Mouse (Mus musculus): Measurements from ENCODE around the gene Srsf9. TPM values are rescaled to one million over a fixed set of nuclear protein-coding genes. Genes with fewer than 3 reads are reported as not detected.

Srsf9 gene
- total RNA-seq (2014; rRNA removed; ENCODE audit: low replicate concordance) (21.3 and 41.1 TPM in 2 replicates), polyA plus RNA-seq (2015; fragmentation: Nextera tagmentation; extraction: Ambion mirVana) (62.9 and 67.5 TPM in 2 replicates)

- WGBS = under 1% methylated on average over 89 of the region's 97 CpGs
- ATAC-seq (ENCODE audit: insufficient read depth, low read depth) = peak; percentile 95
Observed at GRCm38 (mm10) chr5:115326875-115327609, at the start of gene Srsf9. Gene Srsf9, plus strand, starts transcription at chr5:115327177.

GRCm38 (mm10) chr5:115278053-115278452 lies 48.9 kb upstream of the Srsf9 start:
- Histone ChIP-seq H3K27me3 (ENCODE audit: control insufficient read depth, insufficient read depth, low read length) (no peaks in the 10 kb centered on the region), H3K4me2 (ENCODE audit: low read depth, low read length) (no peak overlapping the region), H3K4me3 (ENCODE audit: low read depth, low read length) (no peak overlapping the region), H3K9ac (replicated peaks; ENCODE audit: low read depth, low read length) (no peak overlapping the region), H3K9me3 (replicated peaks; ENCODE audit: control insufficient read depth, low read length) (no peaks in the 10 kb centered on the region), H3K36me3 (replicated peaks; ENCODE audit: control insufficient read depth, insufficient read depth, low read length) (no peaks in the 10 kb centered on the region), H3K27ac (ENCODE audit: low read depth) (no peak overlapping the region), H3K4me1 (ENCODE audit: control insufficient read depth, insufficient read depth) (peaks cover 8% of the 10 kb centered on the region; the same call in 1 of the 2 replicates)
- DNase-seq (ENCODE audit: low spot score) (no peak), ATAC-seq (ENCODE audit: insufficient read depth, low read depth) (no peak)
- 50% methylated on average over 1 of the region's 1 CpGs for WGBS
- TF ChIP-seq EP300 (IDR thresholded peaks at IDR 0.05; ENCODE audit: low read depth) (no peak), CTCF (IDR thresholded peaks at IDR 0.05; ENCODE audit: low read depth) (no peak)

More at GRCm38 (mm10) chr5:115326875-115327609, at the start of gene Srsf9:
- peak; percentile 90 for DNase-seq (ENCODE audit: low spot score)
- H3K36me3 ChIP-seq (replicated peaks; ENCODE audit: control insufficient read depth, insufficient read depth, low read length) = peaks cover 20% of the 10 kb centered on the region
- TF ChIP-seq EP300 (IDR thresholded peaks at IDR 0.05; ENCODE audit: low read depth) (no peak), CTCF (IDR thresholded peaks at IDR 0.05; ENCODE audit: low read depth) (no peak)
- H3K27ac ChIP-seq (ENCODE audit: low read depth) = peak within 1 kb of the TSS; percentile 84
- peak within 1 kb of the TSS; percentile 87 for H3K4me3 ChIP-seq (ENCODE audit: low read depth, low read length)
- H3K9ac ChIP-seq (replicated peaks; ENCODE audit: low read depth, low read length) = peak within 1 kb of the TSS; percentile 91
- peaks cover 29% of the 10 kb centered on the region for H3K4me1 ChIP-seq (ENCODE audit: control insufficient read depth, insufficient read depth)
- H3K9me3 ChIP-seq (replicated peaks; ENCODE audit: control insufficient read depth, low read length) = no peaks in the 10 kb centered on the region
- H3K4me2 ChIP-seq (ENCODE audit: low read depth, low read length) = peak within 1 kb of the TSS; percentile 97
- H3K27me3 ChIP-seq (ENCODE audit: control insufficient read depth, insufficient read depth, low read length) = no peaks in the 10 kb centered on the region

- H3K9ac ChIP-seq (replicated peaks; ENCODE audit: low read depth, low read length) = no peak overlapping the region
- H3K9me3 ChIP-seq (replicated peaks; ENCODE audit: control insufficient read depth, low read length) = no peaks in the 10 kb centered on the region
- H3K27ac ChIP-seq (ENCODE audit: low read depth) = no peak overlapping the region
- DNase-seq (ENCODE audit: low spot score) = no peak
- peaks cover 5% of the 10 kb centered on the region; the same call in 1 of the 2 replicates for H3K4me1 ChIP-seq (ENCODE audit: control insufficient read depth, insufficient read depth)
- WGBS = 50% methylated on average over 2 of the region's 2 CpGs
- H3K4me3 ChIP-seq (ENCODE audit: low read depth, low read length) = no peak overlapping the region
- TF ChIP-seq EP300 (IDR thresholded peaks at IDR 0.05; ENCODE audit: low read depth) (no peak), CTCF (IDR thresholded peaks at IDR 0.05; ENCODE audit: low read depth) (no peak)
- no peaks in the 10 kb centered on the region for H3K27me3 ChIP-seq (ENCODE audit: control insufficient read depth, insufficient read depth, low read length)
- H3K36me3 ChIP-seq (replicated peaks; ENCODE audit: control insufficient read depth, insufficient read depth, low read length) = peaks cover 7% of the 10 kb centered on the region
- no peak overlapping the region for H3K4me2 ChIP-seq (ENCODE audit: low read depth, low read length)
- no peak for ATAC-seq (ENCODE audit: insufficient read depth, low read depth)
Observed at GRCm38 (mm10) chr5:115278785-115279184, 48.2 kb upstream of the Srsf9 start.

GRCm38 (mm10) chr5:115279226-115280049 lies 47.5 kb upstream of the Srsf9 start, which contains the start of gene Coq5:
Gene Coq5, plus strand, starts transcription at chr5:115279666.
- peak within 1 kb of the TSS; percentile 95 for H3K4me2 ChIP-seq (ENCODE audit: low read depth, low read length)
- peaks cover 5% of the 10 kb centered on the region; the same call in 1 of the 2 replicates for H3K4me1 ChIP-seq (ENCODE audit: control insufficient read depth, insufficient read depth)
- peaks cover 14% of the 10 kb centered on the region for H3K36me3 ChIP-seq (replicated peaks; ENCODE audit: control insufficient read depth, insufficient read depth, low read length)
- H3K9me3 ChIP-seq (replicated peaks; ENCODE audit: control insufficient read depth, low read length) = no peaks in the 10 kb centered on the region
- H3K27ac ChIP-seq (ENCODE audit: low read depth) = peak within 1 kb of the TSS; percentile 76
- no peak for TF ChIP-seq CTCF (IDR thresholded peaks at IDR 0.05; ENCODE audit: low read depth)
- no peak for TF ChIP-seq EP300 (IDR thresholded peaks at IDR 0.05; ENCODE audit: low read depth)
- 4% methylated on average over 43 of the region's 45 CpGs for WGBS
- peak; percentile 87 for ATAC-seq (ENCODE audit: insufficient read depth, low read depth)
- peak; percentile 74 for DNase-seq (ENCODE audit: low spot score)
- peak within 1 kb of the TSS; percentile 86 for H3K4me3 ChIP-seq (ENCODE audit: low read depth, low read length)
- no peaks in the 10 kb centered on the region for H3K27me3 ChIP-seq (ENCODE audit: control insufficient read depth, insufficient read depth, low read length)
- H3K9ac ChIP-seq (replicated peaks; ENCODE audit: low read depth, low read length) = peak within 1 kb of the TSS; percentile 88

GRCm38 (mm10) chr5:115280050-115280687 lies 46.8 kb upstream of the Srsf9 start:
- peak overlapping the region; percentile 86 for H3K4me3 ChIP-seq (ENCODE audit: low read depth, low read length)
- TF ChIP-seq CTCF (IDR thresholded peaks at IDR 0.05; ENCODE audit: low read depth) (no peak), EP300 (IDR thresholded peaks at IDR 0.05; ENCODE audit: low read depth) (no peak)
- H3K27me3 ChIP-seq (ENCODE audit: control insufficient read depth, insufficient read depth, low read length) = no peaks in the 10 kb centered on the region
- H3K9me3 ChIP-seq (replicated peaks; ENCODE audit: control insufficient read depth, low read length) = no peaks in the 10 kb centered on the region
- peaks cover 18% of the 10 kb centered on the region for H3K36me3 ChIP-seq (replicated peaks; ENCODE audit: control insufficient read depth, insufficient read depth, low read length)
- H3K4me1 ChIP-seq (ENCODE audit: control insufficient read depth, insufficient read depth) = peaks cover 5% of the 10 kb centered on the region; the same call in 1 of the 2 replicates
- 4% methylated on average over 17 of the region's 17 CpGs for WGBS
- H3K27ac ChIP-seq (ENCODE audit: low read depth) = peak overlapping the region; percentile 76
- H3K9ac ChIP-seq (replicated peaks; ENCODE audit: low read depth, low read length) = peak overlapping the region; percentile 88
- DNase-seq (ENCODE audit: low spot score) = no peak
- ATAC-seq (ENCODE audit: insufficient read depth, low read depth) = no peak; the same call in 1 of the 2 replicates
- peak overlapping the region; percentile 95 for H3K4me2 ChIP-seq (ENCODE audit: low read depth, low read length)
